Mouse (Mus musculus) Muller cell, postnatal 12 days (primary cell): ENCODE measurements around the gene Dbi.

ENCODE experiments used
- DNase-seq: peaks from one replicate; pipeline ENCODE4 v3.0.0-alpha.2; 2015; ENCODE audit errors: inconsistent ontology term

Dbi gene

DNA sequence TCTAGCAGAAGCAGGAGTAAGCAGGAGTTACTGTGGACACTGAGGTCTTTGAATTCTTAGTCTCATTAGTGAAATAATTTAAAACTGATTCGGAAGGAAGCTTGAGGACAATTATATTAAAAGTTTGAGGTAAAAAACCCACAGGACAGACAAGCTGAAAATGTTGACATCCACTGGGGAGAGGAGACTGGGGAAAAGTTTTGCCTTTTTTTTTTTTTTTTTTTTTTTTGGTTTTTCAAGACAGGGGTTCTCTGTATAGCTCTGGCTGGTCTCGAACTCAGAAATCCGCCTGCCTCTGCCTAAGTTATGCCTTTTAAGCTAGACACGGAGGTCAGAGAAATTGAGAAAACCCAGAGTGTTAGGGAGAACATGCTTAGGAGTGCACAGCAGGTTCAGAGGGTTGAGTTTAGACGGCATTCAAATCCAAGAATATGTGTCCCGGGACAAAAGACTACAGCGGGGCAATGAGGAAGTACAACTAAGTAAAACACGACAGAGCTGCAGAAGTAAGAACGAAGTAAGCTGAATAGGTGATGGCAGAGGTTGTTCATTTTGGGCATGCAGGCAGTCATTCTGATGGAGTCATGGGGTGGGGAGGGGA, 1.2 kb upstream of the Dbi start:
- no peak for DNase-seq

GRCm38 (mm10) chr1:120120141-120120968, 523 bp downstream of the Dbi start:
- DNase-seq = peak; percentile 82

- DNase-seq = peak; percentile 41
Observed at GRCm38 (mm10) chr1:120119389-120119788, 1.5 kb downstream of the Dbi start.

DNA sequence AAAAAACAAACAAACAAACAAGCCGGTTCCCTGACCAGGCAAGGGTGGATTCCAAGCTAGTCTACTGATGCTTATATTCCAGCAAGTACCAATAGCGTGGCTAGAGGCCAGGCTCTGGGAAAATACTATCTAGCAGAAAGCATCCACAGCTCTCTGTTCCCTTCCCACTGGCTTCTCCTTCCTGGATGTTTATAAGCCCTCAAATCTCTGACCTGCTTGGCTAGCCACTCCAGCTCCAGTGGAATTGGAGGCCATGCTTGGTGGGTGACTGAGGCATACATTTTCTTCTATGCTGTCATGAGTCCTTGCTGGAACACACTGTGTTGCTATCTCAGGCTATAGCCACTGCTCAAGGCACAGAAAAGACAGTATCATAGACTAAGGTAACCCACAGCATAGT, 2.0 kb downstream of the Dbi start:
- peak; percentile 26 for DNase-seq

GRCm38 (mm10) chr1:120116106-120116505, 4.8 kb downstream of the Dbi start:
- DNase-seq = no peak

GRCm38 (mm10) chr1:120115671-120116081, 5.2 kb downstream of the Dbi start:
- DNase-seq = peak; percentile 89

- DNase-seq = peak; percentile 44
Observed at GRCm38 (mm10) chr1:120112251-120113187, 8.4 kb downstream of the Dbi start.

- DNase-seq = no peak
Observed at GRCm38 (mm10) chr1:120111766-120112165, 9.1 kb downstream of the Dbi start.

- no peak for DNase-seq
Observed at GRCm38 (mm10) chr1:120109741-120110432, 11.0 kb downstream of the Dbi start.

DNA sequence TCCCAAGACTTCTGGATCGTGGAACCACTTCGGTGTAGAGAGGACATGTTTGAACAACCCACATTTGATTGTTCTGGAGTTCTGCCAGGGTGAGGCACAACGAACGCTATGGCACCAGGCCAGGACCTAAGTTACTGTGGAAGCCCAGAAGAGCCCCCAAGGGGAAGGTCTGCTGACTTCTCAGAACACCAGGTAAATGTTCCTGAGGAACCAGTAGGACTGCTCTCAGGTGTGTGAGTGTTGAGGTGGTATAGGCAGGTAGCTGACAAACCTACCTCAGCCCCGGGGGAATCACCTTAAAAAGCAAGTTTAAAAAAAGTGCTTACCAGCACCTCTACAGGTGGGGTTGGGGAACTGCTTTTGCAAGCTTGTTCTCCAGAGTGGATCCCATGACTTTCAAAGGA, 15.3 kb downstream of the Dbi start:
- no peak for DNase-seq

GRCm38 (mm10) chr1:120101227-120101609, 19.7 kb downstream of the Dbi start:
- DNase-seq = no peak

DNA sequence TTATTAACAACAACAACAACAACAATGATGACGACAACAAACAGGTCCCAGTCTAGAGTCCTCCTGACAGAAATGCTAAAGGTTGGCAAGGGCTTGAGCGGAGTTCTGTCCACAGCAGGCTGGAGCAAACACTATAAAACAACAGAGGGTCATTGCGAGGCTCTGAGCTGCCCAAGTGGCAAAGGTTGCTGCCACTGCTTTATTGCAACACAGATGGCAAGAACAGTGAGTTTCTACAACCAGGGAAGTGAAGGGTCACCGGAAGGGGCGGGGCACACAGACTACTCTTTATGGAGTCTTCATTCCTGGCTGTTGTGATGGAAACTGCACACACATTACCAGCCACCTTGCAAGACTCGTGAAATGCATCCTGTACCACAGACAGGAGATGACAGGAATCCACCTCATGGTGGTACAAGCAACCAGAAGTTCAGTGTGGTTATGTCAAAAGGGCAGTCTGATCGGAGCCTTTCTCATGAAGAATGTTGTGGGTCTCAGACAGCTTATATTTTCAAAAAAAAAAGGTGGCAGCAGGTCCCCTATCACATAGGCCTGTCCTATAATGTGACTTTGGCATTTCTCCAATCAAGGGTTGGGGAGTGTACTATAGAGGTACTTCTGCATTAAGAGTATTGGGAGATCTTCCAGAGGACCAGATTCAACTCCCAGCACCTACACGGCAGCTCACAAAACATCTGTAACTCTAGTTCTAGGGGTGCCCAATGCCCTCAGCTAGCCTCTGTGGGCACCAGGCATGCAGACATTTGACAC, 20.2 kb downstream of the Dbi start:
- no peak for DNase-seq

DNA sequence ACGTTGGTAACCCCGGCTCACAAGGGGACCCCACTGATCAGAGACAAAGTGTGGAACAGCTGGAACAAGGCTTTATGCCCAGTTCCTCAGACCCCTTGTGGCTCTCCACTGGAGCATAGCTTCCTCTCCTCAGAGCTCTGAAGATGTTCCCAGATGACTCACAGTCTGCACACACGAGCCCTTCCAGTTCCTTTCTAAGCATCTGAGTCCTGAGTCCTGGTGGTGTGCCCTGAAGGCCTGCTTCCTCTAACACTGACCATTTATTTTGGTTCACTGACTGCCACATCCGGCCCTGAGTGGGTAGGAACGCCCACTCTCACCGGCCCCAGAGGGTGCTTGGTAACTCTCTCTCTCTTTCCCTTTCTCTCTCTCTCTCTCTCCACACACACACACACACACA, 21.4 kb downstream of the Dbi start:
- DNase-seq = peak; percentile 87

DNA sequence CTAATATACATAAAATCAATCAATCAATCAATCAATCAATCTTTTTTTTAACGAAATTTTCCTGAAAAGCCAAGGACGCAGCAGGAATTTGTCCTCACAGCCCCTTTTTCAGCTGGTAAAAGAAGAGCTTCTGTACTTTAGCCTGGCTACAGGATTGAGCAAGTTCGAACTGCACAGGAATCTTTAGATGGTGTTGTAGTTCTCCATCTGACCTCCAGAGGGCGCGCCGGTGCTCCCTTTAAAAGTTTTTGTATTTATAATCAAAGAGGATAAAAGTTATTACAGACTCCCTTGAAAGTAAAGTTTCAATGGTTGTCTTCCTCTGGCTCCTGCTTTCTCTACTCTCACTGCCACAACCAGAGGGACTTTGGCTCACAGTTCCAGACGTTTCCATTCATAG, 22.6 kb downstream of the Dbi start:
- DNase-seq = no peak

- no peak for DNase-seq
Observed at GRCm38 (mm10) chr1:120094920-120095319, 26.0 kb downstream of the Dbi start.

DNA sequence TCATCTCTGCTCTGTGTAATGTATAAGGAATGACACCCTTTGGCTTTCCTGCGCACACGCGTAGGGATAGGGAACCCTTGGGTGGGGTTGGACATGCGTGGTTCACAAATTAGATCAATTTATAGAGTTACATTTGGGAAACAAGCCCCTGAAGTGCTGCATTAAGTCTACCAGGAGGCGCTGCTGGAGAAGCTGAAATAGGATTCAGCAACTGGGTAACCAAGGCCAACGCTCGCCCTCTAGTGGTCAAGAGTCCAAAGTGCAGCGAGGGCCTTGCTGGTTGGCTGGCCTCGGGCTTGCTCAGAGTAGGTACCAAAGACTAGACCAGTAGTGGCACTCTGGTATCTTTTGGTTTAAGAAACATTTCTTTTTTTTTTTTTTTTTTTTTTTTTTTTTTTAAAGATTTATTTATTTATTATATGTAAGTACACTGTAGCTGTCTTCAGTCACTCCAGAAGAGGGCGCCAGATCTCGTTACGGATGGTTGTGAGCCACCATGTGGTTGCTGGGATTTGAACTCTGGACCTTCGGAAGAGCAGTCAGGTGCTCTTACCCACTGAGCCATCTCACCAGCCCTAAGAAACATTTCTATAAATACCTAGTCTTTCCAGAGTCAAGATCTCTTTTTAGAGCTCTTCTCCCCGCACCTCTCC, 27.3 kb downstream of the Dbi start:
- DNase-seq = peak; percentile 73

- no peak for DNase-seq
Observed at GRCm38 (mm10) chr1:120090880-120091570, 29.9 kb downstream of the Dbi start.

DNA sequence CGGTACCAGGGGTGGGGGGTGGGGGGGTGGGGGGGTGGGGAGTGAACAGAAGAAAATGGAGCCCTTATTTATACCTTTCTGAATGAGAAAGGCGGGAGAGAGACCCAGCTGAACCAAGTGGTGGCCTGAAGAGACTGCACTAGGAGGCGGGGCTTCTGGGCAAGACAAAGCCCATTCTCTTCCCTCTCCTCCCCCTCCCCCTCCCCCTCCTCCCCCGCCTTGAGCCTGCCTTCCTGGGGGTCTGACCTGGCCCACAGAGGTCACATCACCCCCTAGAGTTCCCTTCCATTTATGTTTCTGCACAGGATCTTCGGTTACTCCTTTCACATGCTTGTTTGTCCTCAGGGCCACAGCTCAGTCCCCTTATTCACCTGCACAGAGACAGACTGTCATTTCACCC, 31.7 kb downstream of the Dbi start:
- no peak for DNase-seq

- DNase-seq = no peak
Observed at GRCm38 (mm10) chr1:120086644-120087043, 34.2 kb downstream of the Dbi start.

DNA sequence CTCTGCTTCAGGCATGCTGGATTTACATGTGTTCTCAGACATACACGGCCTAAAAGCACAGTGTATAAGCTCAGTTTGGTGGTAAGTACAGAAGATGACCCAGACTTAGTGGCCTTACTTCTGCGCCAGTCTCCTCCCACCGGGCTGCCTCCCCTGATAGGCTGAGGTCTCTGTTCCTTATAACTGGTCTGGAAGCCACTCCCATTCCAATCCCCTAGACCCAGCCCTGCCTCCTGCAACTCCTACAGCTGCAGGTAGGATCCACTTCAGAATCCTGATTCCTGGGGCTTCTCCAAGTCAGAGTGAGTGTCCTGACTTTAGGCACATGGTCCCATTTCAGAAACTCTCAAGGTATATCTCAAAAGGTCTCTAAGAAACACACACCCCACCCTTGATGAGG, 35.2 kb downstream of the Dbi start:
- DNase-seq = no peak
